Mouse (Mus musculus): ENCODE measurements around the gene Elf3.
"Not testable (repeated sequence)": the region's sequence is repeated elsewhere in the genome, so short reads cannot be mapped to it uniquely, and the experiment has no call there.

DNA sequence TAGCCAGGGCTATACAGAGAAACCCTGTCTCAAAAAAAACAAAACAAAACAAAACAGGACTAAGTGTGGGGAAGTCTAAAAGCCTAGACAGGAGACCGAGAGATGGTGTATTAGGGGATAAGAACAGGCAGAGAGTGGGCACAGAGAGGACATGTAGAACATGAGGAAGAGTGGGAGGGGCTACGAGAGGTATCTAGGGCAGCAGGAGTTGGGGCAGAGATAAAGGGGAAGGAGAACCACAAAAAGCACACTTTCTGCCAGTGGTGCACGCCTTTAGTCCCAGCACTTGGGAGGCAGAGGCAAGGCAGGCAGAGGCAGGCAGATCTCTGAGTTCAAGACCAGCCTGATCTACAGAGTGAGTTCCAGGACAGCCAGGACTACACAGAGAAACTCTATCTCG, 18.2 kb downstream of the Elf3 start:
- not testable (repeated sequence) for TF ChIP-seq CTCF (IDR thresholded peaks at IDR 0.05; ENCODE audit: control insufficient read depth, insufficient read depth, insufficient replicate concordance, low read depth, low read length); POLR2A (IDR thresholded peaks at IDR 0.05; ENCODE audit: control insufficient read depth, low read depth, low read length)

Data from testis, adult 2 months (tissue).